Mouse (Mus musculus): ENCODE data around the gene Gnai2.

DNA sequence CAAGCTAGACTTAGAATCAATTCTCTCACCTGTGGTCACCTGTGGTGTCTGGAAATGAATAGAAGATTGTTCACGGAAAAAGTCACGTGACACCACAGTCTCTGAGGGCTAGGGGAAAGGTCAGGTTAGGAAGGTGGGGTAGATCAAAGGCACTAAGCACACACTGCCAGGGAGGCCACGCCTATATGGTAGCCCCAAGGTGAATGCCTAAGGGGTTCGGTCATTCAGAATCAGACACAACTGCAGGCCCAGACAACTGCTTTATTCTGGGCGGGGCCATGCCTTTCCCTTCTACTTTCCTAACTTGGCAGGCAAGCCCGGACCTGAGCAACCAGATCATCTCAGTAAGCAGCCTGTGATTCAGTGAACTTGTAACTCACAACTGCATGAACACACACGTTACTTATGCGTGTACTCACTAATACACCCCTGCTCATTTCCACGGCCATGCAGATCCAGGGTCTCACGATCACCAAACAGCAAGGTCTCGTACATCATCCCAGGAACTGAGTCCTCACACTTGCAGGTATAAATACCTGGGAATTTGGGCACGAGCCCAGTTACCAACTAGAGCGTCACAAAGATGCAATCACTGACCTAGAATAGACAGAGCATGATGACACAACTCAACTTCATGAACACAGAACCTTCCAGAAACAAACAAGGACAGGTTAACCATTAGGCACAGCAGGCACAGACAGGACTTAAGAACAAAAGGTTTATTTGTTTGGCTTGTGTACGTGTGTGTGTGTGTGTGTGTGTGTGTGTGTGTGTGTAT is 59.4 kb downstream of the Gnai2 start:
- TF ChIP-seq CTCF (IDR thresholded peaks at IDR 0.05; ENCODE audit: low read depth) (no peak), EP300 (IDR thresholded peaks at IDR 0.05; ENCODE audit: low read depth) (no peak)
